Mouse (Mus musculus): ENCODE results near the gene Prr36. TPM values are rescaled to one million over a fixed set of nuclear protein-coding genes. Genes with fewer than 3 reads are reported as not detected.
"Not testable (repeated sequence)": the region's sequence is repeated elsewhere in the genome, so short reads cannot be mapped to it uniquely, and the experiment has no call there.

Gene Prr36
- polyA plus RNA-seq, 1 experiment from 2014 or later, result 0.63 TPM

DNA sequence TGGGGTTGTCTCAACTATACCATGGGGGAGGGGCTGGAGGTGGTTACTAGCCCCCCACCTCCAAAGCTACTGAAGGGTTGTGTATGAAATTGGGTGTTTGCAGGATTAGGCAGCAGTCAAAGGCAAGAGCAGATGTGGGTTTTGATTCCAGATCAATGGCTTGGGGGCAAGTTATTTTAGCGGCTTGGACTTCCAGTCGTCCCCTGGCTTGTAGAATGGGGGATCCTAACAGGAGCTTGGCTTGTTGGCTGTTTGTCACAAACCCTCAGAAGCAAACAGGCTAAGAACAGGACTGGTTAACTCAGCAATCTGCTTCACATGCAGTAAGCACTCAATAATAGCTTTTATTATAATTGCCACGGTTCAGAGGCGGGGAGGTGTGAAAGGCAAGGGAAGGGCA is 40.1 kb upstream of the Prr36 start:
- Histone ChIP-seq H3K27me3 (ENCODE audit: control insufficient read depth, insufficient read depth, low read length) (no peaks in the 10 kb centered on the region), H3K4me3 (ENCODE audit: low read depth, low read length) (no peak overlapping the region)
- 73% methylated on average over 4 of the region's 4 CpGs for WGBS (ENCODE audit: insufficient replicate concordance)

DNA sequence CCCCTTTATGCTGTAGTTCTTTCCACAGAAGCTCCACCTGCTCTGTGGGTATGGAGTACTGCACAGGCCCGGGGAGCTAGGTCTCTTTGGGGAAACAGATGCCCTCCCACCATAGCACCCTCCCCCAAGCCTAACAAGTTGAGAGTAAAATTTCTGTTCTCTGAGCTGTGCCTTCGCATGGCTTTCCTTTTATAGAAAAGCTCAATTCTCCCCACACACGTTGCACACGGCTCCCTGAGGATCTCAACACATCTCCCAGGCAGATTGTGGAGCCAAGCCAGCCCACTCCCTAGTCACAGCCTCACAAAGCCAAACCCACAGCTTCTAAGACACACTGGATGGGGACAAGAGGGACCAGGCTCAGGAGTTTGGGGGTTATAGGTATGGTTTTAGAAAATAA is 39.7 kb upstream of the Prr36 start:
- Histone ChIP-seq H3K4me3 (ENCODE audit: low read depth, low read length) (no peak overlapping the region), H3K36me3 (ENCODE audit: control insufficient read depth, insufficient read depth, low read length) (peaks cover 9% of the 10 kb centered on the region; the same call in 1 of the 2 replicates), H3K4me2 (no peak overlapping the region), H3K27me3 (ENCODE audit: control insufficient read depth, insufficient read depth, low read length) (no peaks in the 10 kb centered on the region), H3K4me1 (ENCODE audit: control insufficient read depth, insufficient read depth, low read length) (peaks cover 18% of the 10 kb centered on the region), H3K9me3 (replicated peaks; ENCODE audit: control insufficient read depth, low read length) (no peaks in the 10 kb centered on the region), H3K9ac (ENCODE audit: low read depth, low read length) (no peak overlapping the region), H3K27ac (ENCODE audit: low read depth, low read length) (no peak overlapping the region)
- WGBS (ENCODE audit: insufficient replicate concordance), result 63% methylated on average over 4 of the region's 4 CpGs
- ATAC-seq (replicated peaks; ENCODE audit: insufficient number of reproducible peaks, low FRiP score, low TSS enrichment), result no peak

More for the DNA sequence above, 40.1 kb upstream of the Prr36 start:
- no peak overlapping the region for H3K27ac ChIP-seq (ENCODE audit: low read depth, low read length)
- ATAC-seq (replicated peaks; ENCODE audit: insufficient number of reproducible peaks, low FRiP score, low TSS enrichment), result no peak
- H3K9me3 ChIP-seq (replicated peaks; ENCODE audit: control insufficient read depth, low read length), result no peaks in the 10 kb centered on the region
- no peak overlapping the region for H3K9ac ChIP-seq (ENCODE audit: low read depth, low read length)
- H3K4me2 ChIP-seq, result no peak overlapping the region
- peaks cover 18% of the 10 kb centered on the region for H3K4me1 ChIP-seq (ENCODE audit: control insufficient read depth, insufficient read depth, low read length)
- H3K36me3 ChIP-seq (ENCODE audit: control insufficient read depth, insufficient read depth, low read length), result peaks cover 9% of the 10 kb centered on the region; the same call in 1 of the 2 replicates

DNA sequence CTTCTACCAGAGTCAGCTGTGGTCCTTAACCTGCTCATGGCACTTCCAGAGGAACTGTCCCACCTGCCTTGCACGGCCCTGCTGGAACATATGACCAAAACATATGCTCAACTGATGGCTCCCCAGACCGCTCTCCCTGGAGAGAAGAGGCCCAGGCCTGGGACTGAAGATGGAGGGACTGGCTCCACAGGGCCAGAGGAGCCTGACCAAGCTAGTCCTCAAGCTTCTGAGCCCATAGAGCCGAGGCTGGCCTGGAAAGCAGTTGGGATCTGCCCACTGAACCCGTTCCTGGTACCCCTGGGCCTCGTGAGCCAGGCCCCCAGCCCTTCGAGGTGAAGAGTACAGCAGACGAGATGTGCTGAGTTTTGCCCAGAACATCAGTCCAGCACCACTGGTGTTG is 38.2 kb upstream of the Prr36 start:
- not testable (repeated sequence) for ATAC-seq (replicated peaks; ENCODE audit: insufficient number of reproducible peaks, low FRiP score, low TSS enrichment); H3K4me3 ChIP-seq (ENCODE audit: low read depth, low read length); H3K36me3 ChIP-seq (ENCODE audit: control insufficient read depth, insufficient read depth, low read length); H3K27ac ChIP-seq (ENCODE audit: low read depth, low read length); H3K27me3 ChIP-seq (ENCODE audit: control insufficient read depth, insufficient read depth, low read length); H3K4me2 ChIP-seq; H3K9me3 ChIP-seq (replicated peaks; ENCODE audit: control insufficient read depth, low read length); H3K9ac ChIP-seq (ENCODE audit: low read depth, low read length)
- WGBS (ENCODE audit: insufficient replicate concordance), result 85% methylated on average over 7 of the region's 7 CpGs
- peaks cover 18% of the 10 kb centered on the region for H3K4me1 ChIP-seq (ENCODE audit: control insufficient read depth, insufficient read depth, low read length)

DNA sequence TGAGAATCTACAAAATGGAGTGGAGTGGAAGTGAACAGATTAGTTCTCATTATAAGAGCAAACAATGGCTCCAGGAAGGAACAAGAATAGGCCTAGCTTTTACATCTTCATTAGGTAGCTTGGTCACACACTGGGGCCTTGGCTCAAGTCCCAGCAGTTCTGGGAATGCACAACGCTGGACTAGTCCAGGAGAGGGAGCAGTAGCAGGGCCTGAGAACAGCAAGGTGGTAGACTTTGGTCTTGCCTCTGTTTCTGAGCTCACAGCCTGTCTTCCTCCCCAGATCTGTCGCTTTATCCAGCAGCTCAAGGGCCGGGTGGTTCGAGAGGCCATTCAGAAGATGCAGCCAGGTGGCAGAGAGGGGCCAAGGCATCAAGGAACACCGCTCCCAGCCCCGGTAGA is 36.7 kb upstream of the Prr36 start:
- Histone ChIP-seq H3K4me1 (ENCODE audit: control insufficient read depth, insufficient read depth, low read length) (peaks cover 21% of the 10 kb centered on the region), H3K4me2 (peak overlapping the region; percentile 78), H3K36me3 (ENCODE audit: control insufficient read depth, insufficient read depth, low read length) (peaks cover 6% of the 10 kb centered on the region; the same call in 1 of the 2 replicates), H3K27ac (ENCODE audit: low read depth, low read length) (no peak overlapping the region), H3K9me3 (replicated peaks; ENCODE audit: control insufficient read depth, low read length) (no peaks in the 10 kb centered on the region), H3K4me3 (ENCODE audit: low read depth, low read length) (peak overlapping the region; percentile 89), H3K9ac (ENCODE audit: low read depth, low read length) (peak overlapping the region; percentile 93), H3K27me3 (ENCODE audit: control insufficient read depth, insufficient read depth, low read length) (peaks cover 3% of the 10 kb centered on the region; the same call in 1 of the 2 replicates)
- WGBS (ENCODE audit: insufficient replicate concordance), result 60% methylated on average over 6 of the region's 6 CpGs
- ATAC-seq (replicated peaks; ENCODE audit: insufficient number of reproducible peaks, low FRiP score, low TSS enrichment), result no peak

DNA sequence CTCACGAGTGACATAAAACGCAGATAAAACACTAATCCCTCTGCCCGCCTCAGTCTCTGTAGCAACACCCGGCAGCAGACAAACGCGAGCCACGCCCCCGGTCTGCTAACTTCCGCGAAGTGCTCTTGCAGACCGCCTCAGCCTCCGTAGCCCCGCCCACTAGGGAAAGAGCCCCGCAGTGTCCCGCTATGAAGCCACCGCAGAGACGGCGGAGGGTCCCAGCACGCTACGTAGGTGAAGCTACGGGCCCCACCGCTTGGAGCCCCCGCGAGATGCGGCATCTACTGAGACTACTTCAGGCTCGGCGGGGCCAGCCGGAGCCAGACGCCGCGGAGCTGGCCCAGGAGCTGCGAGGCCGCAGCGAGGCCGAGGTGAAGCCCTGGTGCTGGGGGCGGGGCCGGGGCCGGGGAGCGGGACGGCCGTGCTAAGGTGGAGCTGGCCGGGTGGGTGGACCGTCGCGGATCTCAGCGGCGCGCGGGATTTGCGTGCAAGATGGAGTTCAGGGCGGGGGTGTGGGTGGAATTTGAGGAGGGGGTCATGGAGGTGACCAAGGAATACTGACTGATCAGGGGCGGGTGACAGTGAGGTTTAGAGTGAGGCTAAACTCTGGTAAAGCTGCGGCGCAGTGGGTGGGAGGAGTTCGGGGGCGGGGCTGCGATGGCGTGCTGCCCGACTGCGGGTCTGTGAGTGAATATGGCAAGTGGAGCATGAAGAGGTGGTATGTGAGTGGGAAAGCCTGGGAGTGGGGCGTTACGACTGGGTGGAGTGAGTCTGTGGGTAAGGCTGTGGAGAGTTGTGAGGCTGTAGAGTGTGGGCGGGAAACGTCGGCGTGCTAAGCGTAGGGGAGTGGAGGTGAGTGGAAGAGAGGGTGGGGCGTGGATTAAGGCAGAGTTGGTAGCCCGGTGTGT is 35.9 kb upstream of the Prr36 start, which contains the start of gene Snapc2:
Gene Snapc2, plus strand, starts transcription at position 147 of the 908 bp plus-strand sequence.
- peak; percentile 90 for ATAC-seq (replicated peaks; ENCODE audit: insufficient number of reproducible peaks, low FRiP score, low TSS enrichment)
- Histone ChIP-seq H3K4me2 (peak within 1 kb of the TSS; percentile 78), H3K27me3 (ENCODE audit: control insufficient read depth, insufficient read depth, low read length) (peaks cover 3% of the 10 kb centered on the region; the same call in 1 of the 2 replicates), H3K36me3 (ENCODE audit: control insufficient read depth, insufficient read depth, low read length) (peaks cover 6% of the 10 kb centered on the region; the same call in 1 of the 2 replicates), H3K9ac (ENCODE audit: low read depth, low read length) (peak within 1 kb of the TSS; percentile 93), H3K27ac (ENCODE audit: low read depth, low read length) (peak within 1 kb of the TSS; percentile 82), H3K4me1 (ENCODE audit: control insufficient read depth, insufficient read depth, low read length) (peaks cover 19% of the 10 kb centered on the region), H3K4me3 (ENCODE audit: low read depth, low read length) (peak within 1 kb of the TSS; percentile 89), H3K9me3 (replicated peaks; ENCODE audit: control insufficient read depth, low read length) (no peaks in the 10 kb centered on the region)
- WGBS (ENCODE audit: insufficient replicate concordance), result under 1% methylated on average over 68 of the region's 69 CpGs

DNA sequence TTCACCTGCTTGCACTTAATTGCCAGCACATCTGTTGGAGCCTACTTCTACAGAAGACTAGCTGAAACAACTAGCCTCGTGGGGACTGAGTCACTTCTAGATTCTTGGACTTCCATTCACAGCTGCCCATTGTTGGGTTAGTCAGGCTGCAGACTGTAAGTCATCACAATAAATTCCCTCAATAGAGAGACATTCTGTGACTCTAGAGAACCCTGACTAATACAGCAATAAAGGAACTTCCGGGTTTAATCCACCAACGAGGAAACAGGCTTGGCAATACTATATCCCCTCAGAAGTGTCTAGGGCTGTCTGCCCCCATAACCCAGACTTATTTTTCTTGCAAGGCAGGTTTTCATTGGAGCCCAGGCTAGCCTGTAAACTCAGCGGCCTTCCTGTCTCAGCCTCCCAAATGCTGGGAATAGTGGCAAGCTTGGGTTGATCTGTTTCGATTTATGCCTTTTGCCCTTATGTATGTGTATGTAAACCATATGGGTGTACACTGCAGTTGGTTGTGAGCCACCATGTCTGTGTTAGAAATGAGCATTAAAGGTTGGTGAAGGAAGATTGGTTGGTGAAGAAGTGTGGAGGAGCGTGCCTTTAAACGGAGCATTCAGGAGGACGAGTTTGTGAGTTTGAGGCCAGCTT is 35.0 kb upstream of the Prr36 start:
- ATAC-seq (replicated peaks; ENCODE audit: insufficient number of reproducible peaks, low FRiP score, low TSS enrichment), result no peak
- Histone ChIP-seq H3K9me3 (replicated peaks; ENCODE audit: control insufficient read depth, low read length) (no peaks in the 10 kb centered on the region), H3K4me2 (peak overlapping the region; percentile 78), H3K27ac (ENCODE audit: low read depth, low read length) (no peak overlapping the region), H3K27me3 (ENCODE audit: control insufficient read depth, insufficient read depth, low read length) (peaks cover 3% of the 10 kb centered on the region; the same call in 1 of the 2 replicates), H3K4me1 (ENCODE audit: control insufficient read depth, insufficient read depth, low read length) (peaks cover 16% of the 10 kb centered on the region), H3K9ac (ENCODE audit: low read depth, low read length) (peak overlapping the region; percentile 93), H3K4me3 (ENCODE audit: low read depth, low read length) (peak overlapping the region; percentile 89), H3K36me3 (ENCODE audit: control insufficient read depth, insufficient read depth, low read length) (peaks cover 6% of the 10 kb centered on the region; the same call in 1 of the 2 replicates)
- WGBS (ENCODE audit: insufficient replicate concordance), result 45% methylated on average over 8 of the region's 8 CpGs

DNA sequence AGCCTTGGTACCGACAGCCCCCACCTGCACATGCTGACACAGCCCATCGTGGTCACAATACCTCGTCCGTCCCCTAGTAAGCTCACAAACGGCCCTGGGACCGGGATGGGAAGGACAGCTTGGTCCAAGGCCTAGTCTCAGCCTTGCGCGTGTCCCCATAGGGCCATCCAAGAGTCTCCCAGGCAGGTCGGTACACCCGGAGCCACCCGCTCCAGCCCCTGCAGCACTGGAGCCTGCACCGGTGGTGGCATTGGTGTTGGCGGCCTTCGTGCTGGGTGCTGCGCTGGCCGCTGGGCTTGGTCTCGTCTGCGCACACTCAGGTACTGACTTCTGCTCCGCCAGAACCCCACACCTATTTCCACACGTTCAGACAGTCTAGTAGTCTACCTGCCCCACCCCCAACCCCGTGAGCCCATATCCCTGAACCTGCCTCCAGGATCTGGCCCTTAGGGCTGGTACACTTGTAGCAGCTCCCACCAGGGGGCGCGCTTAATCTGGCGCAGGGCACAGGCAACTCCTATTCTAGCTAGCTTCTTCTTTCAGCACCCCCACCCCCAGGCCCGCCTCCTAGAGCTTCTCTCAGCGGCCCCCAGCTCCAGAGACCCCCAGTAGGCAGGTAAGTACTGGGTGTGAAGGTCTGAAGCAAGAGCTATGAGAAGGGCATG is 33.2 kb upstream of the Prr36 start:
- no peaks in the 10 kb centered on the region for H3K9me3 ChIP-seq (replicated peaks; ENCODE audit: control insufficient read depth, low read length)
- H3K9ac ChIP-seq (ENCODE audit: low read depth, low read length), result 0 out of 2 replicates have a peak overlapping the region, but pooled peaks have one; percentile 17
- H3K27me3 ChIP-seq (ENCODE audit: control insufficient read depth, insufficient read depth, low read length), result peaks cover 3% of the 10 kb centered on the region; the same call in 1 of the 2 replicates
- no peak overlapping the region for H3K27ac ChIP-seq (ENCODE audit: low read depth, low read length)
- H3K4me1 ChIP-seq (ENCODE audit: control insufficient read depth, insufficient read depth, low read length), result peaks cover 16% of the 10 kb centered on the region
- H3K4me2 ChIP-seq, result peak overlapping the region; percentile 16; the same call in 1 of the 2 replicates
- WGBS (ENCODE audit: insufficient replicate concordance), result 30% methylated on average over 26 of the region's 26 CpGs
- 0 out of 2 replicates have a peak, but pooled peaks have one; percentile 1 for ATAC-seq (replicated peaks; ENCODE audit: insufficient number of reproducible peaks, low FRiP score, low TSS enrichment)
- H3K4me3 ChIP-seq (ENCODE audit: low read depth, low read length), result no peak overlapping the region
- H3K36me3 ChIP-seq (ENCODE audit: control insufficient read depth, insufficient read depth, low read length), result peaks cover 14% of the 10 kb centered on the region

DNA sequence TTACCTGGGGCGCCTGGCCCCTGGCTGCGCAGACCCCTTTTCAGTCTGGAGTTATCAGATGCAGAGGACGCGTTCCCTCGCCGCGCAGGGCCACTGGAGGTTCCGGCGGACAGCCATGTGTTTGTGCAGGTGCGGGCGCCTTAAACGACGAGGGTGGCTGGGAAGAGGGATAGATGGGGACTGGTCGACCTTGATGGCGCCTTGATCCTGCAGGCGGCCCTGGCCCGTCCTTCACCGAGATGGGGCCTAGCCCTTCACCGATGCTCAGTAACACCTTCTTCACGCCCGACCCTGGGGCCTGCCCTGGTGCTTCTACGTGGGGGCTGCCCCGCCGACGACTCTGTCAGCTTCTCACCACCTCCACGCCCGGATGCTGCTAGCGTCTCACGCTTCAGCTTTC is 32.0 kb upstream of the Prr36 start:
- 14% methylated on average over 29 of the region's 29 CpGs for WGBS (ENCODE audit: insufficient replicate concordance)
- peaks cover 15% of the 10 kb centered on the region for H3K4me1 ChIP-seq (ENCODE audit: control insufficient read depth, insufficient read depth, low read length)
- peak overlapping the region; percentile 53 for H3K4me2 ChIP-seq
- peak overlapping the region; percentile 31; the same call in 1 of the 2 replicates for H3K27ac ChIP-seq (ENCODE audit: low read depth, low read length)
- H3K36me3 ChIP-seq (ENCODE audit: control insufficient read depth, insufficient read depth, low read length), result peaks cover 19% of the 10 kb centered on the region
- peaks cover 3% of the 10 kb centered on the region; the same call in 1 of the 2 replicates for H3K27me3 ChIP-seq (ENCODE audit: control insufficient read depth, insufficient read depth, low read length)
- ATAC-seq (replicated peaks; ENCODE audit: insufficient number of reproducible peaks, low FRiP score, low TSS enrichment), result no peak
- H3K4me3 ChIP-seq (ENCODE audit: low read depth, low read length), result peak overlapping the region; percentile 3; the same call in 1 of the 2 replicates
- no peaks in the 10 kb centered on the region for H3K9me3 ChIP-seq (replicated peaks; ENCODE audit: control insufficient read depth, low read length)
- peak overlapping the region; percentile 43; the same call in 1 of the 2 replicates for H3K9ac ChIP-seq (ENCODE audit: low read depth, low read length)

Data from heart, embryonic 11.5 days (tissue).